Mouse (Mus musculus) liver, embryonic 14.5 days (tissue): ENCODE measurements at regions not wholly inside any gene's neighbourhood (a gene's known extent, or its start where the extent isn't known, plus 50 kb on each side); places are given as distances from the start of the nearest gene placed in this dataset.

ENCODE experiments used
- CTCF ChIP-seq: IDR thresholded peaks from 2 replicates; pipeline ENCODE4 v1.5.1; 2016; ENCODE audit warnings: antibody characterized with exemption, low read depth, control low read depth
- EP300 ChIP-seq: IDR thresholded peaks from 2 replicates; pipeline ENCODE4 v1.6.1; 2016; ENCODE audit warnings: antibody characterized with exemption, low read depth

- no peak for TF ChIP-seq CTCF
- no peak for TF ChIP-seq EP300
These were observed 257.6 kb upstream of the Rtl1 start for GRCm38 (mm10) chr12:109857705-109858104.
